ENCODE assay signal across 10 mouse cellular contexts in the genomic region with DNA sequence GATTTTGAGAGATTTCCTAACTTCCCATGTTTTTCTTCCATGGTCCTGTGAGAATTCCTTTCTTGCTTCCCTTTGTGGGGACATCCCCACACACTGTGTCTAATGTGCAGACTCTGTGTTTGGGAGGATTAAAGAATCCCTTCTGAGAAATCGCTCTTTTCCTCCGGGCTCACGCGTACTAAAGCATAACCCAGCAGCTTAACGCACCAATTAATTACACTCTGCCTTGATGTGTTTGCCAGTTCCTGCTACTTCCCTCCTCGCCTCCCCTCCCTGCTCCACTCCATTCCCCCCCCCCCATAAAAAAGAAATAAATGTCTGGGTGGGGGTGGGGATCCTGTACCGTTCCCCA. TPM values are rescaled to one million over a fixed set of nuclear protein-coding genes. Genes with fewer than 3 reads are reported as not detected.
DNase-seq lines count a peak whose midpoint lies in the region; ATAC-seq and TF ChIP-seq lines count a peak whose summit lies in the region.
"Had no signal": no experiment of that assay in that cellular context is flagged by ENCODE, and none has a peak within 500 bp of the region (broad histone marks: within the 10 kb centered on the region; RNA-seq: fewer than 3 reads in every experiment).

No protein-coding gene starts in this region.

- no peaks in the 10 kb centered on the region for H3K36me3 ChIP-seq in kidney, adult 2 months (ENCODE audit: control insufficient read depth, insufficient read depth, low read length)
- no peaks in the 10 kb centered on the region for H3K36me3 ChIP-seq in embryonic facial prominence, embryonic 11.5 days (replicated peaks; ENCODE audit: control insufficient read depth, insufficient read depth, low read depth, low read length)
- H3K36me3 ChIP-seq in hindbrain, embryonic 15.5 days, result no peaks in the 10 kb centered on the region
- H3K36me3 ChIP-seq in myocyte (ENCODE audit: control insufficient read depth, insufficient read depth), result no peaks in the 10 kb centered on the region

- no peak overlapping the region for H3ac ChIP-seq in myocyte (ENCODE audit: control insufficient read depth, insufficient read length)

- ATAC-seq in embryonic facial prominence, embryonic 11.5 days (replicated peaks; ENCODE audit: insufficient number of reproducible peaks, low FRiP score, low TSS enrichment, low read depth), result no peak
- no peak for ATAC-seq in hindbrain, embryonic 15.5 days (ENCODE audit: low FRiP score, low read depth)

- H3K79me2 ChIP-seq in myocyte (ENCODE audit: control insufficient read depth, insufficient read depth), result no peaks in the 10 kb centered on the region

- H3K4me3 ChIP-seq in kidney, adult 2 months (ENCODE audit: insufficient read depth, low read depth, low read length), result peak overlapping the region; percentile 17; the same call in 1 of the 2 replicates
- peak overlapping the region; percentile 33 for H3K4me3 ChIP-seq in embryonic facial prominence, embryonic 11.5 days (ENCODE audit: low read depth, low read length)
- peak overlapping the region; percentile 45 for H3K4me3 ChIP-seq in hindbrain, embryonic 15.5 days
- peak overlapping the region; percentile 0 for H3K4me3 ChIP-seq in myocyte

- peaks cover 2% of the 10 kb centered on the region; the same call in 1 of the 2 replicates for H3K9me3 ChIP-seq in embryonic facial prominence, embryonic 11.5 days (replicated peaks; ENCODE audit: control insufficient read depth, low read length)
- no peaks in the 10 kb centered on the region for H3K9me3 ChIP-seq in hindbrain, embryonic 15.5 days

- H3K9ac ChIP-seq in embryonic facial prominence, embryonic 11.5 days (replicated peaks; ENCODE audit: low read length), result no peak overlapping the region
- peak overlapping the region; percentile 56 for H3K9ac ChIP-seq in hindbrain, embryonic 15.5 days

- H3K27ac ChIP-seq in kidney, adult 2 months (ENCODE audit: insufficient read depth, low read depth, low read length), result no peak overlapping the region
- H3K27ac ChIP-seq in embryonic facial prominence, embryonic 11.5 days (replicated peaks; ENCODE audit: low read depth, low read length), result 0 out of 2 replicates have a peak overlapping the region, but pooled peaks have one; percentile 20
- H3K27ac ChIP-seq in hindbrain, embryonic 15.5 days (replicated peaks), result no peak overlapping the region

- WGBS in kidney, adult 2 months, result 2% methylated on average over 7 of the region's 7 CpGs
- WGBS in embryonic facial prominence, embryonic 11.5 days, result 7% methylated on average over 7 of the region's 7 CpGs
- 1% methylated on average over 7 of the region's 7 CpGs for WGBS in hindbrain, embryonic 15.5 days

- peak overlapping the region; percentile 76 for H3K4me2 ChIP-seq in embryonic facial prominence, embryonic 11.5 days (ENCODE audit: low read depth, low read length)
- H3K4me2 ChIP-seq in hindbrain, embryonic 15.5 days, result peak overlapping the region; percentile 96
- peak overlapping the region; percentile 54 for H3K4me2 ChIP-seq in myocyte (ENCODE audit: low read depth)

- H3K27me3 ChIP-seq in kidney, adult 2 months (replicated peaks; ENCODE audit: control insufficient read depth, insufficient read depth, low read length), result no peaks in the 10 kb centered on the region
- peaks cover 8% of the 10 kb centered on the region for H3K27me3 ChIP-seq in embryonic facial prominence, embryonic 11.5 days (ENCODE audit: control insufficient read depth, insufficient read depth, low read length)
- H3K27me3 ChIP-seq in hindbrain, embryonic 15.5 days, result no peaks in the 10 kb centered on the region
- H3K27me3 ChIP-seq in myocyte (ENCODE audit: control insufficient read depth, insufficient read depth, insufficient read length), result peaks cover 35% of the 10 kb centered on the region

- no peaks in the 10 kb centered on the region for H3K4me1 ChIP-seq in kidney, adult 2 months (ENCODE audit: control insufficient read depth, insufficient read depth, low read length)
- H3K4me1 ChIP-seq in embryonic facial prominence, embryonic 11.5 days (ENCODE audit: control insufficient read depth, insufficient read depth, low read length), result no peaks in the 10 kb centered on the region
- H3K4me1 ChIP-seq in hindbrain, embryonic 15.5 days (replicated peaks), result peaks cover 68% of the 10 kb centered on the region

- TF ChIP-seq POLR2A in kidney, adult 2 months (IDR thresholded peaks at IDR 0.05; ENCODE audit: low read depth, low read length), result no peak
- TF ChIP-seq POLR2A in myocyte (IDR thresholded peaks at IDR 0.05; ENCODE audit: insufficient read length, low read depth), result no peak

- DNase-seq in kidney, adult 2 months, result no peak
- DNase-seq in kidney, adult 9 months, result no peak
- no peak for DNase-seq in embryonic facial prominence, embryonic 11.5 days (ENCODE audit: low spot score)
- DNase-seq in spleen, postnatal 10 days (ENCODE audit: low spot score in 2 of 2), result no peak
- no peak for DNase-seq in cerebellum, postnatal 36 days
- DNase-seq in cerebellum, adult 9-11 months, result no peak
- DNase-seq: left cerebral cortex, postnatal 4 days; thymus, adult 18-20 months had no signal

- TF ChIP-seq CTCF in kidney, adult 2 months (conservative IDR thresholded peaks at IDR 0.05; ENCODE audit: insufficient read depth, insufficient read length, low read depth, low read length), result no peak

TF ChIP-seq in myocyte, 11 proteins besides CTCF, POLR2A, EP300 and RAD21:
- no peak for TF ChIP-seq TCF12 (IDR thresholded peaks at IDR 0.05; ENCODE audit: insufficient read depth, poor library complexity, severe bottlenecking)
- TF ChIP-seq USF1 (IDR thresholded peaks at IDR 0.05; ENCODE audit: low read depth), result no peak
- no peak for TF ChIP-seq SRF (IDR thresholded peaks at IDR 0.05; ENCODE audit: control insufficient read depth, insufficient read length, low read depth)

RNA-seq across cellular contexts. Expression of a gene that starts 1.5 kb away (rescaled TPM):
- 1.3 TPM in 2 replicates for polyA plus RNA-seq in kidney, adult 2 months (2012; rRNA removed)
- polyA plus RNA-seq in embryonic facial prominence, embryonic 11.5 days (2014; fragmentation: Nextera tagmentation; extraction: Ambion mirVana), result 0.91 and 1.1 TPM in 2 replicates
- 9.1 and 9.6 TPM in 2 replicates for polyA plus RNA-seq in hindbrain, embryonic 15.5 days (2015; fragmentation: Nextera tagmentation; extraction: Ambion mirVana)
- polyA plus RNA-seq in myocyte (2012; fragmentation: generic; extraction: Trizol), result 0.68 TPM
